Comparison of ENCODE assay signal across 9 mouse cellular contexts in the genomic region with DNA sequence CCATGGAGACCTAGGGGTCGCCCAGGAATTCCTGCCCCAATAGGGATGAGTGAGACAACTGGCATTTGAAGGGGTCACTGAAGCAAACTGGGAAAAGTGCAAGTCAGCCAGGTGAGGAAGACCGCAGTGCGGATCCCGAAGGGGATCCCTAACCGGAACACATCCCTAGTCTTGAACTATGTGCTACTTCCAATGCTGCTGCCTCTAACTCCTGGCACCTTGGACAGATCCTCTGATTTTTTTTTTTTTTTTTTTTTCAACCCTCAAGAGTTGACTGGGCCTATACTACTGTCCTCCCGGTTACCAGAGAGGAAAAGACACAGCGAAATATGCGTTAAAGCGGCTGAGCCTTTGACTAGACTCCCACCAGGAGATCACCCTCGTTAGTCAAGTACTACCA. TPM values are rescaled to one million over a fixed set of nuclear protein-coding genes. Genes with fewer than 3 reads are reported as not detected.
DNase-seq lines count a peak whose midpoint lies in the region; ATAC-seq and TF ChIP-seq lines count a peak whose summit lies in the region.
"Had no signal": no experiment of that assay in that cellular context is flagged by ENCODE, and none has a peak within 500 bp of the region (broad histone marks: within the 10 kb centered on the region; RNA-seq: fewer than 3 reads in every experiment).

No protein-coding gene starts in this region.

- peaks cover 62% of the 10 kb centered on the region for H3K27me3 ChIP-seq in heart, embryonic 12.5 days (replicated peaks)
- peaks cover 45% of the 10 kb centered on the region for H3K27me3 ChIP-seq in E14TG2a.4 (ENCODE audit: insufficient read depth, low read length)
- no peaks in the 10 kb centered on the region for H3K27me3 ChIP-seq in forebrain, postnatal 0 days (ENCODE audit: insufficient read depth, low read length)
- H3K27me3 ChIP-seq in liver, postnatal 0 days (ENCODE audit: insufficient read depth, low read length): peaks cover 44% of the 10 kb centered on the region

- WGBS in heart, embryonic 12.5 days: 7% methylated on average over 10 of the region's 10 CpGs
- WGBS in forebrain, postnatal 0 days: 3% methylated on average over 10 of the region's 10 CpGs
- WGBS in liver, postnatal 0 days (ENCODE audit: insufficient replicate concordance): 18% methylated on average over 10 of the region's 10 CpGs

- no peak for TF ChIP-seq EP300 in liver, postnatal 0 days (IDR thresholded peaks at IDR 0.05; ENCODE audit: low read depth)

- H3K4me3 ChIP-seq in heart, embryonic 12.5 days: peak overlapping the region; percentile 62
- peak overlapping the region; percentile 84 for H3K4me3 ChIP-seq in E14TG2a.4 (replicated peaks; ENCODE audit: low read length)
- H3K4me3 ChIP-seq in forebrain, postnatal 0 days (ENCODE audit: low read depth, low read length): peak overlapping the region; percentile 53
- H3K4me3 ChIP-seq in liver, postnatal 0 days (ENCODE audit: low read depth, low read length): peak overlapping the region; percentile 41

- H3K27ac ChIP-seq in heart, embryonic 12.5 days (ENCODE audit: poor library complexity, severe bottlenecking): no peak overlapping the region
- H3K27ac ChIP-seq in forebrain, postnatal 0 days (ENCODE audit: low read depth, low read length): peak overlapping the region; percentile 89
- H3K27ac ChIP-seq in liver, postnatal 0 days (ENCODE audit: low read depth): no peak overlapping the region

- no peaks in the 10 kb centered on the region for H3K9me3 ChIP-seq in heart, embryonic 12.5 days (replicated peaks)
- H3K9me3 ChIP-seq in E14TG2a.4 (ENCODE audit: low read length): no peaks in the 10 kb centered on the region
- H3K9me3 ChIP-seq in forebrain, postnatal 0 days (ENCODE audit: low read length): no peaks in the 10 kb centered on the region
- no peaks in the 10 kb centered on the region for H3K9me3 ChIP-seq in liver, postnatal 0 days (ENCODE audit: low read length)

- H3K4me1 ChIP-seq in heart, embryonic 12.5 days (replicated peaks): peaks cover 25% of the 10 kb centered on the region
- H3K4me1 ChIP-seq in E14TG2a.4 (replicated peaks; ENCODE audit: low read depth, low read length): peaks cover 67% of the 10 kb centered on the region
- peaks cover 29% of the 10 kb centered on the region for H3K4me1 ChIP-seq in forebrain, postnatal 0 days (ENCODE audit: insufficient read depth)
- peaks cover 15% of the 10 kb centered on the region; the same call in 1 of the 2 replicates for H3K4me1 ChIP-seq in liver, postnatal 0 days (ENCODE audit: insufficient read depth)

- no peak for TF ChIP-seq CTCF in E14TG2a.4 (conservative IDR thresholded peaks at IDR 0.05; ENCODE audit: low read length)
- no peak for TF ChIP-seq CTCF in forebrain, postnatal 0 days (IDR thresholded peaks at IDR 0.05; ENCODE audit: low read depth)
- no peak for TF ChIP-seq CTCF in liver, postnatal 0 days (IDR thresholded peaks at IDR 0.05; ENCODE audit: low read depth)

- H3K4me2 ChIP-seq in heart, embryonic 12.5 days: peak overlapping the region; percentile 92
- H3K4me2 ChIP-seq in forebrain, postnatal 0 days (ENCODE audit: low read depth): peak overlapping the region; percentile 87
- peak overlapping the region; percentile 62 for H3K4me2 ChIP-seq in liver, postnatal 0 days (ENCODE audit: low read depth, low read length)

- no peak for ATAC-seq in heart, embryonic 12.5 days (ENCODE audit: insufficient number of reproducible peaks, low FRiP score)
- ATAC-seq in forebrain, postnatal 0 days: no peak; the same call in 1 of the 2 replicates
- ATAC-seq in liver, postnatal 0 days: no peak

- DNase-seq in heart, postnatal 14 days: no peak
- no peak for DNase-seq in forebrain, postnatal 0 days
- DNase-seq in liver, postnatal 0 days: no peak
- DNase-seq in ovary, postnatal 36 days (ENCODE audit: low spot score): no peak
- no peak for DNase-seq in cerebellum, postnatal 4 days (ENCODE audit: low spot score in 2 of 2)
- no peak for DNase-seq in right cerebral cortex, postnatal 14 days

- intact Hi-C loops in heart, postnatal 14 days (cut with DNase I): no loop called here

- peaks cover 10% of the 10 kb centered on the region; the same call in 1 of the 2 replicates for H3K36me3 ChIP-seq in heart, embryonic 12.5 days
- peaks cover 28% of the 10 kb centered on the region for H3K36me3 ChIP-seq in E14TG2a.4 (ENCODE audit: insufficient read depth, low read length)
- peaks cover 30% of the 10 kb centered on the region for H3K36me3 ChIP-seq in forebrain, postnatal 0 days (ENCODE audit: insufficient read depth)
- H3K36me3 ChIP-seq in liver, postnatal 0 days (replicated peaks; ENCODE audit: insufficient read depth, low read length): no peaks in the 10 kb centered on the region

- peak overlapping the region; percentile 68; the same call in 1 of the 2 replicates for H3K9ac ChIP-seq in heart, embryonic 12.5 days
- peak overlapping the region; percentile 71 for H3K9ac ChIP-seq in forebrain, postnatal 0 days
- H3K9ac ChIP-seq in liver, postnatal 0 days (replicated peaks): no peak overlapping the region; the same call in 1 of the 2 replicates

RNA-seq across cellular contexts. Expression of gene 1700029I15Rik, which starts 7.3 kb away (rescaled TPM):
- polyA plus RNA-seq in heart, embryonic 12.5 days (2016; fragmentation: Nextera tagmentation; extraction: Ambion mirVana): 1.2 and 1.7 TPM in 2 replicates
- total RNA-seq in heart, postnatal 14 days (2021): 1 to 10 TPM; 1.4 to 1.9 TPM
- total RNA-seq in forebrain, postnatal 0 days (2014; rRNA removed): 2.3 and 2.6 TPM in 2 replicates
- polyA plus RNA-seq in forebrain, postnatal 0 days (2015; fragmentation: Nextera tagmentation; extraction: Ambion mirVana): 2.4 and 3.1 TPM in 2 replicates
- 1.9 and 2.1 TPM in 2 replicates for polyA plus RNA-seq in liver, postnatal 0 days (2015; fragmentation: Nextera tagmentation; extraction: Ambion mirVana)

RNA-seq across cellular contexts. Expression of gene Mapk8ip1, which starts 11.4 kb away (rescaled TPM):
- polyA plus RNA-seq in heart, embryonic 12.5 days (2016; fragmentation: Nextera tagmentation; extraction: Ambion mirVana): 6.8 and 7.9 TPM in 2 replicates
- total RNA-seq in heart, postnatal 14 days (2021): 1 to 10 TPM; 7.4 to 8.6 TPM
- total RNA-seq in forebrain, postnatal 0 days (2014; rRNA removed): 223 and 225 TPM in 2 replicates
- 129 and 150 TPM in 2 replicates for polyA plus RNA-seq in forebrain, postnatal 0 days (2015; fragmentation: Nextera tagmentation; extraction: Ambion mirVana)
- 2.6 and 2.8 TPM in 2 replicates for polyA plus RNA-seq in liver, postnatal 0 days (2015; fragmentation: Nextera tagmentation; extraction: Ambion mirVana)

RNA-seq across cellular contexts. Expression of gene Large2, which starts 15.0 kb away (rescaled TPM):
- polyA plus RNA-seq in heart, embryonic 12.5 days (2016; fragmentation: Nextera tagmentation; extraction: Ambion mirVana): 1.2 and 1.8 TPM in 2 replicates
- under 1 TPM; 0.32 to 0.36 TPM for total RNA-seq in heart, postnatal 14 days (2021)
- 0.10 and 1.8 TPM in 2 replicates for total RNA-seq in forebrain, postnatal 0 days (2014; rRNA removed)
- 1.1 and 1.5 TPM in 2 replicates for polyA plus RNA-seq in forebrain, postnatal 0 days (2015; fragmentation: Nextera tagmentation; extraction: Ambion mirVana)
- polyA plus RNA-seq in liver, postnatal 0 days (2015; fragmentation: Nextera tagmentation; extraction: Ambion mirVana): 2.7 and 3.5 TPM in 2 replicates
- polyA plus RNA-seq: CD4-positive, CD25-positive, alpha-beta regulatory T cell, adult 4 months had no signal

RNA-seq across cellular contexts. Expression of gene Pex16, which starts 15.2 kb away (rescaled TPM):
- 14.1 and 16.0 TPM in 2 replicates for polyA plus RNA-seq in heart, embryonic 12.5 days (2016; fragmentation: Nextera tagmentation; extraction: Ambion mirVana)
- 10 to 100 TPM; 23.6 to 25.1 TPM for total RNA-seq in heart, postnatal 14 days (2021)
- 33.5 and 41.1 TPM in 2 replicates for total RNA-seq in forebrain, postnatal 0 days (2014; rRNA removed)
- polyA plus RNA-seq in forebrain, postnatal 0 days (2015; fragmentation: Nextera tagmentation; extraction: Ambion mirVana): 53.2 and 53.7 TPM in 2 replicates
- 90.6 and 95.6 TPM in 2 replicates for polyA plus RNA-seq in liver, postnatal 0 days (2015; fragmentation: Nextera tagmentation; extraction: Ambion mirVana)

RNA-seq across cellular contexts. Expression of gene Cry2, which starts 44.2 kb away (rescaled TPM):
- 28.0 and 30.1 TPM in 2 replicates for polyA plus RNA-seq in heart, embryonic 12.5 days (2016; fragmentation: Nextera tagmentation; extraction: Ambion mirVana)
- 10 to 100 TPM; 20.9 to 26.6 TPM for total RNA-seq in heart, postnatal 14 days (2021)
- total RNA-seq in forebrain, postnatal 0 days (2014; rRNA removed): 26.5 and 36.7 TPM in 2 replicates
- 28.5 and 43.2 TPM in 2 replicates for polyA plus RNA-seq in forebrain, postnatal 0 days (2015; fragmentation: Nextera tagmentation; extraction: Ambion mirVana)
- polyA plus RNA-seq in liver, postnatal 0 days (2015; fragmentation: Nextera tagmentation; extraction: Ambion mirVana): 9.6 and 11.9 TPM in 2 replicates

Comparison
In these comparisons a context has a peak if more than half of its experiments do, and no peak if none do; other contexts are left out.
1. RNA of gene Mapk8ip1, which starts 11.4 kb away (polyA plus RNA-seq): 129 to 150 TPM in forebrain, postnatal 0 days; 6.8 to 7.9 TPM in heart, embryonic 12.5 days and 2.6 to 2.8 TPM in liver, postnatal 0 days; every median in the first group is over 10 times any median in the second.
2. Peak in every context shown above with its lines, with median percentiles within 50 percentile points of each other: H3K4me2 ChIP-seq and H3K4me3 ChIP-seq.